Mouse (Mus musculus): Measurements from ENCODE around the gene Map7d1.

Gene Map7d1

DNA sequence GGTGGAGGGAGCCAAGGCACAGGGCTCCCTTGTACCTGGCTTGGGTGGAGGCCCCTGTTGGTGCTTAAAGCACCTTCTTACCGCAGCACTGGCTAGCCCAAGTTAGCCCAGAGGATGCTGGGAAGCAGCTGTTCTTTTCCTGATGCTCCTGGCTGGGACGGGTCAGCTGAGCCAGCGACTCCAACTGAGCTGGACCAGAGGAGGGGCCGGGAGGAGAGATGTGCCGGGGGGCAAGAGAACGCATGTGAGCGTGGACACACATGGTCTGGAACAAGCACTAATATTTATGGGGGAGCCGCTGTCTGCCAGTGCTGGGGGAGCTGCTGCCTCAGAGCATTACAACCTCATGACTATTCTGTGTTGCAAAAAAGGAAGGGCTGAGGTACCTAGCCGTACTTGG, 22.8 kb upstream of the Map7d1 start:
- ChIA-PET POLR2A (interaction anchor here in 3 of 4 experiments (0.6 to 3.5 kb wide), 40 partner anchors 8 to 713 kb away, joined by 3 to 19 read pairs (median 5); partner anchors contain the start of genes Col8a2 (in 2 of the 3), Map7d1 (in 2 of the 3), Thrap3 (in 2 of the 3) and Trappc3 (in 2 of the 3)), CTCF (interaction anchor here (0.6 to 4.2 kb wide), 29 partner anchors 8 to 357 kb away, joined by 3 to 27 read pairs (median 6); partner anchors contain the start of genes Adprhl2 (in 3 of the 4), Col8a2 (in 2 of the 4) and Trappc3 (in 2 of the 4))

- CTCF ChIA-PET, result interaction anchor here (0.6 to 4.2 kb wide), 39 partner anchors 8 to 356 kb away, joined by 3 to 27 read pairs (median 6); partner anchors contain the start of genes Col8a2 (in 4 of the 4), Adprhl2 (in 3 of the 4) and Trappc3 (in 2 of the 4)
- POLR2A ChIA-PET, result interaction anchor here in 3 of 4 experiments (0.7 to 3.5 kb wide), 49 partner anchors 8 to 399 kb away, joined by 3 to 19 read pairs (median 5); partner anchors contain the start of genes Col8a2 (in 2 of the 3), Map7d1 (in 2 of the 3), Thrap3 (in 2 of the 3) and Trappc3 (in 2 of the 3)
These were observed 22.4 kb upstream of the Map7d1 start for GRCm38 (mm10) chr4:126278565-126278915.

DNA sequence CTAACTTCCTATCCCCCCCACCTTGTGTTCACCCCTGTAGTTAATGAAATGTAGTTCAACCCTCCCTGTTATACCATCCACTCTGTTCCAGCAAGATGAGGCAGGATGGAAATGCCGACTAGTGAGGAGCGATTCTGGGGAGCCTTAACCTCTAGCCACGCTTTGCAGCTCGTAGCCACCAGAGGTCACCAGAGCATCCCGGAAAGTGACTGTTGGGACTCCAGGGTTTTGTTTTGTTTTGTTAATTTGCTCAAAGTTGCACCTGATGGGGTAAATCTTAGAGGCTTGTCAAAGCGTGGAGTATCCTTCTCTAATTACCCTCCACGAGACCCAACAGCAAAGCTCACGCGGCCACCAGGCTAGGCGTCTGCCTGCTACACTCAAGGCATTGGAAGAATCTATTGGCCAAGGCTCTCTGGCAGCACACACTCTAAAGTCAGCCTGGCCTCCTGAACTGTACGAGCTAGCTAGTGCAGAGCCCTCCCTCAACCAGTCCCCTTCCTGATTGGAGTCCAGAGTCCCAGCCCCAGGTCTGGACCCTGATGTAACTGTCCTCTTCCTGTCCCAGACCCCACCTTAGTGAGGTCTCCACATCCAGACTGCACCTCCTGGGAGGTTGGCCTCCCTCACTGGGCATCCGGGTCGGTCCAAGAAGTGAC, 21.9 kb upstream of the Map7d1 start:
- ChIA-PET POLR2A (interaction anchor here in 3 of 4 experiments (0.7 to 3.5 kb wide), 56 partner anchors 9 to 279 kb away, joined by 3 to 19 read pairs (median 4); partner anchors contain the start of genes Col8a2 (in 2 of the 3), Map7d1 (in 2 of the 3), Thrap3 (in 2 of the 3) and Trappc3 (in 2 of the 3)), CTCF (interaction anchor here (0.6 to 4.2 kb wide), 43 partner anchors 8 to 316 kb away, joined by 3 to 27 read pairs (median 5); partner anchors contain the start of genes Col8a2 (in 4 of the 4), Adprhl2 (in 3 of the 4), Trappc3 (in 3 of the 4) and Stk40 (in 1 of the 4))

DNA sequence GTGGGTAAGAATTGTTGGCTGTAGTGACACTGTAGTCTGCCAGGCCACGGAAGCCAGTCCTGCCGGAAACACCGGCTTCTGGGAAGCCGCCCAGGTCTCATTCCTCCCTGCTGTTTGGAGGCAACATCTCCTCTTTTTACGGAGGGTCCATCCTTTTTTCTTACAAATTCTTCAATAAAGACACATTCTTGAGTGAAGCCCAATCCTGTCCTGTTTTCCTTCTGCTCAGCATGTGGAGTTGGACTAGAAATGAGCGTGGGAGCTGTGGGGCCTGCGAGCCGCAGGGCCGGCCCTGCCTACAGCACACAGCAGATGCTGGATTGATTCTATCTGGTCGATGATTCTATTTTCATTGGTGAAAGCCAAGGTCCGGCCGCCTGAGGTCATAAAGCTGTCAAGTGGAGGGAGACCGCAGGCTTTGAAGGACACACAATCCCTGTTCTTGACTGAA, 19.6 kb upstream of the Map7d1 start:
- ChIA-PET CTCF (interaction anchor here in 3 of 4 experiments (0.6 to 4.2 kb wide), 9 partner anchors 9 to 251 kb away, joined by 3 to 27 read pairs (median 4); partner anchors contain the start of genes Adprhl2 (in 1 of the 3) and Trappc3 (in 1 of the 3)), POLR2A (interaction anchor here in 2 of 4 experiments (0.5 to 1.5 kb wide), 5 partner anchors 14 to 464 kb away, joined by 3 to 6 read pairs (median 3); partner anchors contain the start of gene Trappc3 (in 1 of the 2))

- CTCF ChIA-PET, result interaction anchor here in 2 of 4 experiments (1.0 to 1.2 kb wide), 4 partner anchors 9 to 47 kb away, joined by 3 to 4 read pairs (median 3); partner anchors contain the start of gene Adprhl2 (in 1 of the 2)
- POLR2A ChIA-PET, result interaction anchor here in 1 of 4 experiments (1.1 to 1.5 kb wide), 2 partner anchors 14 to 39 kb away, joined by 3 to 4 read pairs; no protein-coding TSS in a partner anchor
These were observed 18.9 kb upstream of the Map7d1 start for GRCm38 (mm10) chr4:126275081-126275480.

- ChIA-PET CTCF (interaction anchor here (1.0 to 2.7 kb wide), 6 partner anchors 12 to 48 kb away, joined by 3 to 14 read pairs (median 4); partner anchors contain the start of genes Adprhl2 (in 2 of the 4) and Trappc3 (in 2 of the 4)), POLR2A (interaction anchor here in 2 of 4 experiments (0.6 to 1.5 kb wide), 3 partner anchors 12 to 61 kb away, joined by 3 to 4 read pairs (median 3); no protein-coding TSS in a partner anchor)
These were observed 17.6 kb upstream of the Map7d1 start for GRCm38 (mm10) chr4:126273753-126274152.

- CTCF ChIA-PET, result no interaction called here
- POLR2A ChIA-PET, result interaction anchor here in 2 of 4 experiments (1.0 to 1.2 kb wide), 3 partner anchors 8 to 11 kb away, joined by 3 read pairs; no protein-coding TSS in a partner anchor
These were observed 13.1 kb upstream of the Map7d1 start for GRCm38 (mm10) chr4:126269292-126269691.

DNA sequence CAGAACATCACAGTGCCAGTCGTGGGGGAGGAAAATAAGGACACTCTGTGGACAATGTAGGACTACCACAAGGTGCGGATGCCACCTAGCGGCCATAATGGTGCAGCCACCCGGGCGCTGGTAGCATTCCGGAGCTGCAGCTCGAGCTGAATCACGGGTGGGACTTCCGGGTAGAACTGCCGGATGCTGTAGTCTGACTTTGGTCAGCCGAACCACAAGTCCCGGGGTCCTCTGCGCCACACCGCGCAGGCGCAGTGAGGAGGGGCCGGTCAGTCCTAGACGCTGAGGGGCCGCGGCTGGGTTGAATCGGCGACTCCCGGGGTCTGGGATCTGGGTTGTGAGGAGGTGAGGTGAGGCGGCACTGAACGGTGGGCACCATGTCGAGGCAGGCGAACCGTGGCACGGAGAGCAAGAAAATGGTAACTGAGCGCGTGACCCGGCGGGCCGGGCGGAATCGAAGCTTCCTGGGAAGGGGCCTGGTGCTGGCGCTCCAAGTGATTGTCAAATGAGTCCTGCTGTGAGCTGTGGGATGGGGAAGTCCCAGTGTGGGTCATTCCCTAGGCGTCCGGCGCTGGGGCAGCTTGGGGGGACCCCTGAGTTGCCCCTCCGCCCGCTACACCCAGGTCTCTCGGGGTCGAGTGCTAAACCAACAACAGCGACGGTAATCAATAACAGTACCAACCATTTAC, 6.1 kb upstream of the Map7d1 start, which contains the start of gene Trappc3:
Trappc3 (plus strand) TSS at position 207 of the 689 bp plus-strand sequence.
- CTCF ChIA-PET, result interaction anchor here (0.5 to 4.9 kb wide), 56 partner anchors 10 to 1242 kb away, joined by 3 to 58 read pairs (median 4); partner anchors contain the start of genes Adprhl2 (in 2 of the 4), Ago3 (in 1 of the 4) and Col8a2 (in 1 of the 4)
- POLR2A ChIA-PET, result interaction anchor here in 3 of 4 experiments (0.5 to 3.6 kb wide), 39 partner anchors 9 to 203 kb away, joined by 3 to 22 read pairs (median 5); partner anchors contain the start of genes Adprhl2 (in 2 of the 3) and Thrap3 (in 1 of the 3)

DNA sequence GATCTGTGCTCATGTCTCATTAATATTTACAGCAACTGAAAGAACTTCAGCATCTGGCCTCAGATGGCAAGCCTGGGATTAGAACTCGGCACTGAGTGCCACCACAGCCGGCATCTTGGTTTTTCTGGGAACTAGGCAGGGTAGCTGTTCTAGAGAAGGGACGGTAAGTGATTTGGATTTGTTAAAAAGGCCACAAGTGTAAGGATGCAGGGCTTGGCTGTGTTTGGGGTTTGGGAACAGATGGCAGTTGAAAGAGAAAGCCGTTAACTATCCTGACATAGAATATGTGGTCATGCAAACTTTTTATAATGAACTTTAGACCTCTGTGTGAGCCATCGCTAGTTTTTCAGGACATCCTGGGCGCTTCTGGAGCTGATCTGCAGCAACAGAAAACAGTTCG, 5.5 kb upstream of the Map7d1 start:
- ChIA-PET POLR2A (interaction anchor here in 3 of 4 experiments (0.6 to 3.6 kb wide), 33 partner anchors 11 to 204 kb away, joined by 3 to 22 read pairs (median 5); partner anchors contain the start of genes Adprhl2 (in 1 of the 3) and Thrap3 (in 1 of the 3)), CTCF (interaction anchor here (0.5 to 4.9 kb wide), 38 partner anchors 12 to 204 kb away, joined by 3 to 58 read pairs (median 4); partner anchors contain the start of genes Adprhl2 (in 2 of the 4) and Col8a2 (in 1 of the 4))

DNA sequence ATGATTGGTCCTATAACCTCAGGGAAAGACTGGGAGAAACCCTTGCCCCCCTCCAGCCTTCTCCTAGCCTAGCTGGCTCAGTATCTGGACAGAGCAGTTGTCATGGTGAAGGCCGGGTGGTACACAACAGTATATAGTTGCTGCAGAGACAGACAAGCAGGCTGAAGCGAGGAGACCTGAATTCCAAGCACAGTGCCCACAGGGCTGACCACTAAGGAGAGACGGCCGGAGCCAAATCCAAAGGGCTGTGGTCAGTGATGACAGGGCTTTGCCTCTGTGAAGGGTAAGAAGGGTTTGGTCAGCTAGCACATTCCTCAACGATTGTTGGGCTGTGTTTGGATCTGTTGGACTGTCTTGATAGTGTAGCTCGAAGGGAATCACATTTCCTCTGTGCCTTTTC, 5.1 kb upstream of the Map7d1 start:
- ChIA-PET CTCF (interaction anchor here (0.6 to 4.9 kb wide), 15 partner anchors 13 to 61 kb away, joined by 3 to 58 read pairs (median 6); partner anchors contain the start of gene Adprhl2 (in 1 of the 4)), POLR2A (interaction anchor here in 3 of 4 experiments (0.9 to 3.6 kb wide), 24 partner anchors 11 to 204 kb away, joined by 3 to 22 read pairs (median 6); partner anchors contain the start of gene Adprhl2 (in 1 of the 3))

- CTCF ChIA-PET, result interaction anchor here in 3 of 4 experiments (0.6 to 4.9 kb wide), 10 partner anchors 12 to 55 kb away, joined by 3 to 58 read pairs (median 6); no protein-coding TSS in a partner anchor
- POLR2A ChIA-PET, result interaction anchor here in 3 of 4 experiments (1.0 to 3.6 kb wide), 19 partner anchors 10 to 57 kb away, joined by 3 to 17 read pairs (median 7); no protein-coding TSS in a partner anchor
These were observed 4.5 kb upstream of the Map7d1 start for GRCm38 (mm10) chr4:126260520-126261201.

GRCm38 (mm10) chr4:126259523-126260160, 3.5 kb upstream of the Map7d1 start:
- POLR2A ChIA-PET, result interaction anchor here (0.5 to 3.6 kb wide), 32 partner anchors 9 to 1550 kb away, joined by 3 to 17 read pairs (median 4); no protein-coding TSS in a partner anchor
- CTCF ChIA-PET, result interaction anchor here (0.5 to 4.9 kb wide), 9 partner anchors 11 to 984 kb away, joined by 3 to 58 read pairs (median 3); partner anchors contain the start of genes Adprhl2 (in 1 of the 4) and Smim12 (in 1 of the 4)

DNA sequence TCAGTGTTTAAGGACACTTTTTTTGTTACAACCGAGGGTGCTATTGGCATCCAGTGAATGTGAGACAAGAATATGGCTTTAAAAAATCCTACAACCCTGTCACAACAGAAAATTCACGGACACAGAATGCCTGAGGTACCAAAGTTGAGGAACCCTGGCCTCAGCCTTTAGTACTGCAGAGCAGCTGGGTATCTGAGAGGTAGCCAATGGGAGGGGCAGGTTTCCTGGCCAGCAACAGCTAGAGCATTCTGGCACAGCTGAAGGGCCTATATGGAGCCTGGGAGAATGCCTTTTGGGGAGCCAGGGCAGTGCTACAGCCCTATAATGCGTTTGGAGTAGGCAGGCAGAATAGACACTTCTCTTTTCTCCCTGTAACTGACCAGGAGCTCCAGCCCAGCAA, 2.9 kb upstream of the Map7d1 start:
- POLR2A ChIA-PET, result interaction anchor here in 2 of 4 experiments (0.6 to 2.5 kb wide), 16 partner anchors 9 to 55 kb away, joined by 3 to 17 read pairs (median 5); no protein-coding TSS in a partner anchor
- CTCF ChIA-PET, result interaction anchor here in 2 of 4 experiments (0.5 to 4.9 kb wide), 8 partner anchors 11 to 345 kb away, joined by 3 to 58 read pairs (median 4); no protein-coding TSS in a partner anchor

DNA sequence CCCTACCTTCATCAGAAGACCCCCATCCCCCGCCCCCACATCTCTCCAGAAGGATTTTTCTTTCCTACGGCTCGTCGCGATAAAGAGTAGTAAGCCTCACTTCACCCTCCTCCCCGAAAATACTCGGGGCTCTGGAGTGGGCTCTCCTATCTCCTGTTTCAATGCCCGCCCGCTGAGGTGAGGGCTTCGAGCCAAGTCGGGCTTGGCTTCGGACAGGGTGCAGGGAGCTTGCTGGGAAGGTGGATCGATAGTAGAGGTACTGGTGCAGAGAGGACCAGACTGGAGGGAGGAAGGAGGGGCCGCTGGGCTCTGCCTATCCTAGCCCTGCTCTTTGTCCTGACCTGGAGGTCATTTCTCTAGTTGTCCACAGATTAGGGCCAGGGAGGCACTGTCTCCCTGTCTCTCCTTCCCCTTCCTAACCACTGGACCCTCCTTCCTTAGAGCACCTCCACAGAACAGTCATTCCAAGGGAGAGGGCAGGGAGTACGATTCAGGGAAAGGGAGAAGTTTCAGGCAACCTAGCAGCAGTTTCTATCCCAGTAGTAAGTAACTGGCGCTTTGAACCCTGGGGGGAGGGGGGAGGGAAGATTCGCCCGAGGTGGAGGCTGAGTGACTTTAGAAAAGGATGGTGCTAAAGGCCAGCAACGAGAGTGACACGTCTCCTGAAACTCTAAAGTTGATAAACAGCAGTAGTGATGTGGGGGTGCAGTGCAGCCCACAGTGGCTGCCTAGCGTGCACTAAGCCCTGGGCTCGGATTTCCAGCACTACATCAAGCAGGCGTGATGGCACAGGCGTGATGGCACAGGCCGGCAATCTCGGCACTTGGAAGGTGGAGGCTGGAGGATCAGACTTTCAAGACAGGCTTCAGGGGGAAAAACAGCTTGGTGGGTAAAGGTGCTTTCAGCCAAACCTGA, 1.1 kb upstream of the Map7d1 start:
- ChIA-PET POLR2A (interaction anchor here in 3 of 4 experiments (0.5 to 7.0 kb wide), 22 partner anchors 9 to 712 kb away, joined by 3 to 52 read pairs (median 4); partner anchors contain the start of genes Ago1 (in 1 of the 3) and Sh3d21 (in 1 of the 3)), CTCF (interaction anchor here (0.5 to 2.3 kb wide), 6 partner anchors 11 to 270 kb away, joined by 3 to 9 read pairs (median 5); partner anchors contain the start of gene Adprhl2 (in 2 of the 4))
